21 mouse cellular contexts compared by ENCODE assay signal in genomic region chr1:167379751-167380150, GRCm38 (mm10). TPM values are rescaled to one million over a fixed set of nuclear protein-coding genes. Genes with fewer than 3 reads are reported as not detected.
DNase-seq lines count a peak whose midpoint lies in the region; ATAC-seq and TF ChIP-seq lines count a peak whose summit lies in the region.
"Had no signal": no experiment of that assay in that cellular context is flagged by ENCODE, and none has a peak within 500 bp of the region (broad histone marks: within the 10 kb centered on the region; RNA-seq: fewer than 3 reads in every experiment).

No protein-coding gene starts in this region.

- no peak for TF ChIP-seq EP300 in heart, adult 2 months (IDR thresholded peaks at IDR 0.05; ENCODE audit: insufficient read depth, low read depth, low read length)

- H3K9ac ChIP-seq in heart, adult 2 months (ENCODE audit: low read depth, low read length) = no peak overlapping the region
- no peak overlapping the region for H3K9ac ChIP-seq in midbrain, embryonic 11.5 days (ENCODE audit: low read length)
- H3K9ac ChIP-seq in midbrain, embryonic 14.5 days (replicated peaks; ENCODE audit: low read length) = no peak overlapping the region
- no peak overlapping the region for H3K9ac ChIP-seq in hindbrain, embryonic 13.5 days
- H3K9ac ChIP-seq: heart, embryonic 15.5 days; hindbrain, embryonic 15.5 days; limb, embryonic 12.5 days; midbrain, embryonic 12.5 days had no signal

- DNase-seq in adrenal gland, adult 2 months = peak; percentile 34
- DNase-seq in adrenal gland, postnatal 25 days = no peak
- DNase-seq in heart, adult 2 months = peak in 1 of 2 experiments; percentile 41
- no peak for DNase-seq in heart, embryonic 10.5 days (ENCODE audit: low spot score)
- peak; percentile 61 for DNase-seq in midbrain, embryonic 11.5 days (ENCODE audit: low spot score, missing footprints)
- DNase-seq in midbrain, embryonic 14.5 days = no peak
- no peak for DNase-seq in thymus, adult 18-20 months
- DNase-seq: cerebellum, adult 11 months; cerebellum, postnatal 14 days; heart, postnatal 4 days; kidney, postnatal 4 days; lung, adult 2 months; lung, postnatal 14 days; thymus, postnatal 14 days had no signal

- H3K36me3 ChIP-seq in heart, adult 2 months (ENCODE audit: control insufficient read depth, insufficient read depth, low read length) = no peaks in the 10 kb centered on the region
- peaks cover 15% of the 10 kb centered on the region; the same call in 1 of the 2 replicates for H3K36me3 ChIP-seq in heart, embryonic 10.5 days
- no peaks in the 10 kb centered on the region for H3K36me3 ChIP-seq in midbrain, embryonic 11.5 days (ENCODE audit: control insufficient read depth, insufficient read depth, low read length)
- H3K36me3 ChIP-seq in midbrain, embryonic 14.5 days (ENCODE audit: control insufficient read depth, insufficient read depth, low read length) = peaks cover 12% of the 10 kb centered on the region
- H3K36me3 ChIP-seq in hindbrain, embryonic 13.5 days = peaks cover 22% of the 10 kb centered on the region

- TF ChIP-seq CTCF in heart, adult 2 months (IDR thresholded peaks at IDR 0.05) = peak; percentile 33

- H3K79me2 ChIP-seq in heart, adult 2 months (replicated peaks; ENCODE audit: control insufficient read depth, insufficient read depth, low read length) = no peaks in the 10 kb centered on the region

- 49% methylated on average over 5 of the region's 5 CpGs for WGBS in heart, adult 2 months
- 67% methylated on average over 5 of the region's 5 CpGs for WGBS in heart, embryonic 10.5 days
- WGBS in midbrain, embryonic 11.5 days = 54% methylated on average over 5 of the region's 5 CpGs
- 64% methylated on average over 5 of the region's 5 CpGs for WGBS in midbrain, embryonic 14.5 days
- WGBS in hindbrain, embryonic 13.5 days = 69% methylated on average over 5 of the region's 5 CpGs

- no peaks in the 10 kb centered on the region for H3K27me3 ChIP-seq in heart, adult 2 months (ENCODE audit: control insufficient read depth, insufficient read depth, low read length)
- no peaks in the 10 kb centered on the region for H3K27me3 ChIP-seq in heart, embryonic 10.5 days (ENCODE audit: insufficient read depth, poor library complexity, severe bottlenecking)
- H3K27me3 ChIP-seq in midbrain, embryonic 11.5 days (ENCODE audit: control insufficient read depth, insufficient read depth, low read length) = no peaks in the 10 kb centered on the region
- H3K27me3 ChIP-seq in midbrain, embryonic 14.5 days (ENCODE audit: control insufficient read depth, insufficient read depth, low read length) = no peaks in the 10 kb centered on the region
- H3K27me3 ChIP-seq in hindbrain, embryonic 13.5 days = peaks cover 5% of the 10 kb centered on the region
- H3K27me3 ChIP-seq: heart, embryonic 15.5 days; hindbrain, embryonic 15.5 days; limb, embryonic 12.5 days had no signal

- no peak overlapping the region for H3K4me2 ChIP-seq in midbrain, embryonic 11.5 days
- no peak overlapping the region for H3K4me2 ChIP-seq in midbrain, embryonic 14.5 days (ENCODE audit: low read length)
- no peak overlapping the region for H3K4me2 ChIP-seq in hindbrain, embryonic 13.5 days
- H3K4me2 ChIP-seq: heart, embryonic 15.5 days; hindbrain, embryonic 15.5 days; limb, embryonic 12.5 days; midbrain, embryonic 12.5 days had no signal

- H3K4me1 ChIP-seq in heart, adult 2 months (ENCODE audit: control insufficient read depth, insufficient read depth, low read length) = peaks cover 11% of the 10 kb centered on the region
- H3K4me1 ChIP-seq in heart, embryonic 10.5 days = peaks cover 3% of the 10 kb centered on the region; the same call in 1 of the 2 replicates
- peaks cover under 1% of the 10 kb centered on the region; the same call in 1 of the 2 replicates for H3K4me1 ChIP-seq in midbrain, embryonic 11.5 days (ENCODE audit: control insufficient read depth, insufficient read depth, low read length)
- H3K4me1 ChIP-seq in midbrain, embryonic 14.5 days (ENCODE audit: control insufficient read depth, insufficient read depth, low read length) = no peaks in the 10 kb centered on the region
- H3K4me1 ChIP-seq in hindbrain, embryonic 13.5 days (replicated peaks) = peaks cover 9% of the 10 kb centered on the region
- H3K4me1 ChIP-seq: heart, embryonic 15.5 days; hindbrain, embryonic 15.5 days; limb, embryonic 12.5 days had no signal

- intact Hi-C loops in heart, adult 2 months (cut with DNase I) = no loop called here

- no peaks in the 10 kb centered on the region for H3K9me3 ChIP-seq in heart, embryonic 10.5 days
- no peaks in the 10 kb centered on the region for H3K9me3 ChIP-seq in midbrain, embryonic 11.5 days (ENCODE audit: control insufficient read depth, low read length)
- H3K9me3 ChIP-seq in midbrain, embryonic 14.5 days (ENCODE audit: control insufficient read depth, low read length) = no peaks in the 10 kb centered on the region
- H3K9me3 ChIP-seq in hindbrain, embryonic 13.5 days = no peaks in the 10 kb centered on the region
- H3K9me3 ChIP-seq: forebrain, embryonic 10.5 days; heart, embryonic 15.5 days; hindbrain, embryonic 15.5 days; limb, embryonic 12.5 days; midbrain, embryonic 12.5 days had no signal

- no peak overlapping the region for H3K4me3 ChIP-seq in heart, adult 2 months
- no peak overlapping the region for H3K4me3 ChIP-seq in heart, embryonic 10.5 days
- H3K4me3 ChIP-seq in midbrain, embryonic 11.5 days (ENCODE audit: low read depth, low read length) = no peak overlapping the region
- no peak overlapping the region for H3K4me3 ChIP-seq in midbrain, embryonic 14.5 days (replicated peaks; ENCODE audit: low read depth, low read length)
- no peak overlapping the region for H3K4me3 ChIP-seq in hindbrain, embryonic 13.5 days
- H3K4me3 ChIP-seq: forebrain, embryonic 10.5 days; heart, embryonic 15.5 days; hindbrain, embryonic 15.5 days; limb, embryonic 12.5 days; midbrain, embryonic 12.5 days had no signal

- no peak for TF ChIP-seq POLR2A in heart, adult 2 months (IDR thresholded peaks at IDR 0.05; ENCODE audit: insufficient read depth, low read depth, low read length)

- H3K27ac ChIP-seq in heart, adult 2 months = no peak overlapping the region
- no peak overlapping the region for H3K27ac ChIP-seq in heart, embryonic 10.5 days
- no peak overlapping the region for H3K27ac ChIP-seq in midbrain, embryonic 11.5 days (ENCODE audit: low read depth, low read length)
- no peak overlapping the region for H3K27ac ChIP-seq in midbrain, embryonic 14.5 days (replicated peaks; ENCODE audit: low read depth, low read length)
- H3K27ac ChIP-seq in hindbrain, embryonic 13.5 days = no peak overlapping the region
- H3K27ac ChIP-seq: forebrain, embryonic 10.5 days; heart, embryonic 15.5 days; hindbrain, embryonic 15.5 days; limb, embryonic 12.5 days; midbrain, embryonic 12.5 days had no signal

- no peak for ATAC-seq in midbrain, embryonic 11.5 days (ENCODE audit: low FRiP score)
- no peak for ATAC-seq in midbrain, embryonic 14.5 days (ENCODE audit: low FRiP score, low TSS enrichment)
- ATAC-seq in hindbrain, embryonic 13.5 days (ENCODE audit: low FRiP score) = no peak
- ATAC-seq: forebrain, embryonic 16.5 days had no signal

RNA-seq across cellular contexts. Expression of gene Mgst3, which starts 13.9 kb away (rescaled TPM):
- 10 to 100 TPM; 79.0 to 84.2 TPM for total RNA-seq in adrenal gland, adult 2 months (2021)
- 298 and 342 TPM in 2 replicates for polyA plus RNA-seq in adrenal gland, adult 2 months (2012; rRNA removed)
- 88.5 and 95.1 TPM in 2 replicates for total RNA-seq in adrenal gland, postnatal 25 days (2021)
- 100 to 1,000 TPM; 274 to 351 TPM for total RNA-seq in heart, adult 2 months (2021)
- polyA plus RNA-seq in heart, adult 2 months (2012; rRNA removed) = 788 and 868 TPM in 2 replicates
- polyA plus RNA-seq in heart, embryonic 10.5 days (2016; fragmentation: Nextera tagmentation; extraction: Ambion mirVana) = 111 and 149 TPM in 2 replicates
- polyA plus RNA-seq in midbrain, embryonic 11.5 days (2014; fragmentation: Nextera tagmentation; extraction: Ambion mirVana) = 58.9 and 60.8 TPM in 2 replicates
- 124 and 177 TPM in 2 replicates for polyA plus RNA-seq in midbrain, embryonic 14.5 days (2014; fragmentation: Nextera tagmentation; extraction: Ambion mirVana)
- polyA plus RNA-seq in hindbrain, embryonic 13.5 days (2015; fragmentation: Nextera tagmentation; extraction: Ambion mirVana) = 105 and 108 TPM in 2 replicates

RNA-seq across cellular contexts. Expression of gene Aldh9a1, which starts 30.0 kb away (rescaled TPM):
- 10 to 100 TPM; 77.1 to 84.8 TPM for total RNA-seq in adrenal gland, adult 2 months (2021)
- 62.4 and 62.8 TPM in 2 replicates for polyA plus RNA-seq in adrenal gland, adult 2 months (2012; rRNA removed)
- total RNA-seq in adrenal gland, postnatal 25 days (2021) = 64.4 and 67.5 TPM in 2 replicates
- total RNA-seq in heart, adult 2 months (2021) = 10 to 100 TPM; 18.4 to 20.4 TPM
- 31.5 and 49.6 TPM in 2 replicates for polyA plus RNA-seq in heart, adult 2 months (2012; rRNA removed)
- 44.4 and 59.4 TPM in 2 replicates for polyA plus RNA-seq in heart, embryonic 10.5 days (2016; fragmentation: Nextera tagmentation; extraction: Ambion mirVana)
- 33.4 and 36.5 TPM in 2 replicates for polyA plus RNA-seq in midbrain, embryonic 11.5 days (2014; fragmentation: Nextera tagmentation; extraction: Ambion mirVana)
- 23.2 and 28.6 TPM in 2 replicates for polyA plus RNA-seq in midbrain, embryonic 14.5 days (2014; fragmentation: Nextera tagmentation; extraction: Ambion mirVana)
- 31.1 and 33.0 TPM in 2 replicates for polyA plus RNA-seq in hindbrain, embryonic 13.5 days (2015; fragmentation: Nextera tagmentation; extraction: Ambion mirVana)

Comparison
In these comparisons a context has a peak if more than half of its experiments do, and no peak if none do; other contexts are left out.
1. DNase-seq: peak in adrenal gland, adult 2 months (single experiment) and midbrain, embryonic 11.5 days (single experiment); none in adrenal gland, postnatal 25 days (single experiment), heart, embryonic 10.5 days (single experiment), midbrain, embryonic 14.5 days (single experiment) and thymus, adult 18-20 months (0 of 2).